Mouse (Mus musculus): Measurements from ENCODE around the gene Pfdn4. TPM values are rescaled to one million over a fixed set of nuclear protein-coding genes. Genes with fewer than 3 reads are reported as not detected.

The Pfdn4 gene
- polyA plus RNA-seq, 1 experiment: 111 TPM

DNA sequence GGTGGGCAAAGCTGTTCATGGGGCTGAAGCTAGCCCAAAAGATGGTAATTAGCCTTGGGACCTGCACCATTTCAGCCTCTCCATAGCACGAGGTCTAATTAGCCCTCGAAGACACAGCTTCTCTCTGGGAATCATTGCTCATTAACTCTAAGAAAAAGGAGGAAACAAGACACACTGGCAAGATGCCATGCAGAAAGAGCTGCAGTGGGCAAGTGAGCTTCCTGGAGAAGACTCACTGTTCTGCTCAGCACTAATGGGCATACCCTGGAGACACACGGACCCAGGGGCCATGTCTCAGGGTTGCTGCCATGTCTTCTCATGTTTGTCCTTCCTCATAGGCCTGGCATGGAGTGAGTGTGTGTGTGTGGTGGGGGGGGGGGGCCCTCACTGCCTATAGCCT is 47.9 kb downstream of the Pfdn4 start:
- H3K4me1 ChIP-seq (ENCODE audit: control insufficient read depth, insufficient read depth, low read length): peaks cover 3% of the 10 kb centered on the region; the same call in 1 of the 2 replicates
- TF ChIP-seq POLR2A (IDR thresholded peaks at IDR 0.05; ENCODE audit: low read depth, low read length) (no peak), CTCF (IDR thresholded peaks at IDR 0.05; ENCODE audit: borderline replicate concordance, insufficient read depth, low read length) (no peak)
- no peak overlapping the region for H3K27ac ChIP-seq (ENCODE audit: insufficient read depth, low read length)
- H3K4me3 ChIP-seq (ENCODE audit: insufficient read depth, low read length): no peak overlapping the region

GRCm38 (mm10) chr2:170544950-170545349 is 48.7 kb downstream of the Pfdn4 start:
- H3K4me1 ChIP-seq (ENCODE audit: control insufficient read depth, insufficient read depth, low read length): peaks cover 3% of the 10 kb centered on the region; the same call in 1 of the 2 replicates
- H3K4me3 ChIP-seq (ENCODE audit: insufficient read depth, low read length): no peak overlapping the region
- TF ChIP-seq CTCF (IDR thresholded peaks at IDR 0.05; ENCODE audit: borderline replicate concordance, insufficient read depth, low read length) (no peak), POLR2A (IDR thresholded peaks at IDR 0.05; ENCODE audit: low read depth, low read length) (no peak)

GRCm38 (mm10) chr2:170545745-170546144 is 49.5 kb downstream of the Pfdn4 start:
- Histone ChIP-seq H3K4me1 (ENCODE audit: control insufficient read depth, insufficient read depth, low read length) (peaks cover 2% of the 10 kb centered on the region; the same call in 1 of the 2 replicates), H3K4me3 (ENCODE audit: insufficient read depth, low read length) (no peak overlapping the region), H3K27ac (ENCODE audit: insufficient read depth, low read length) (no peak overlapping the region)
- TF ChIP-seq POLR2A (IDR thresholded peaks at IDR 0.05; ENCODE audit: low read depth, low read length) (no peak), CTCF (IDR thresholded peaks at IDR 0.05; ENCODE audit: borderline replicate concordance, insufficient read depth, low read length) (no peak)

More at GRCm38 (mm10) chr2:170544950-170545349, 48.7 kb downstream of the Pfdn4 start:
- no peak overlapping the region for H3K27ac ChIP-seq (ENCODE audit: insufficient read depth, low read length)

GRCm38 (mm10) chr2:170547526-170547925 is 51.3 kb downstream of the Pfdn4 start:
- H3K4me3 ChIP-seq (ENCODE audit: insufficient read depth, low read length): no peak overlapping the region
- H3K27ac ChIP-seq (ENCODE audit: insufficient read depth, low read length): no peak overlapping the region
- no peaks in the 10 kb centered on the region for H3K4me1 ChIP-seq (ENCODE audit: control insufficient read depth, insufficient read depth, low read length)
- TF ChIP-seq CTCF (IDR thresholded peaks at IDR 0.05; ENCODE audit: borderline replicate concordance, insufficient read depth, low read length) (no peak), POLR2A (IDR thresholded peaks at IDR 0.05; ENCODE audit: low read depth, low read length) (no peak)

GRCm38 (mm10) chr2:170548046-170548445 is 51.8 kb downstream of the Pfdn4 start:
- H3K4me3 ChIP-seq (ENCODE audit: insufficient read depth, low read length): no peak overlapping the region
- TF ChIP-seq CTCF (IDR thresholded peaks at IDR 0.05; ENCODE audit: borderline replicate concordance, insufficient read depth, low read length) (no peak), POLR2A (IDR thresholded peaks at IDR 0.05; ENCODE audit: low read depth, low read length) (no peak)
- no peak overlapping the region for H3K27ac ChIP-seq (ENCODE audit: insufficient read depth, low read length)
- no peaks in the 10 kb centered on the region for H3K4me1 ChIP-seq (ENCODE audit: control insufficient read depth, insufficient read depth, low read length)

GRCm38 (mm10) chr2:170549146-170549545 is 52.9 kb downstream of the Pfdn4 start:
- Histone ChIP-seq H3K27ac (ENCODE audit: insufficient read depth, low read length) (no peak overlapping the region), H3K4me3 (ENCODE audit: insufficient read depth, low read length) (no peak overlapping the region), H3K4me1 (ENCODE audit: control insufficient read depth, insufficient read depth, low read length) (no peaks in the 10 kb centered on the region)
- TF ChIP-seq POLR2A (IDR thresholded peaks at IDR 0.05; ENCODE audit: low read depth, low read length) (no peak), CTCF (IDR thresholded peaks at IDR 0.05; ENCODE audit: borderline replicate concordance, insufficient read depth, low read length) (no peak)

- TF ChIP-seq POLR2A (IDR thresholded peaks at IDR 0.05; ENCODE audit: low read depth, low read length): no peak
- no peak for TF ChIP-seq CTCF (IDR thresholded peaks at IDR 0.05; ENCODE audit: borderline replicate concordance, insufficient read depth, low read length)
- H3K27ac ChIP-seq (ENCODE audit: insufficient read depth, low read length): no peak overlapping the region
- H3K4me1 ChIP-seq (ENCODE audit: control insufficient read depth, insufficient read depth, low read length): no peaks in the 10 kb centered on the region
- H3K4me3 ChIP-seq (ENCODE audit: insufficient read depth, low read length): no peak overlapping the region
Measured at GRCm38 (mm10) chr2:170550240-170550639, 54.0 kb downstream of the Pfdn4 start.

DNA sequence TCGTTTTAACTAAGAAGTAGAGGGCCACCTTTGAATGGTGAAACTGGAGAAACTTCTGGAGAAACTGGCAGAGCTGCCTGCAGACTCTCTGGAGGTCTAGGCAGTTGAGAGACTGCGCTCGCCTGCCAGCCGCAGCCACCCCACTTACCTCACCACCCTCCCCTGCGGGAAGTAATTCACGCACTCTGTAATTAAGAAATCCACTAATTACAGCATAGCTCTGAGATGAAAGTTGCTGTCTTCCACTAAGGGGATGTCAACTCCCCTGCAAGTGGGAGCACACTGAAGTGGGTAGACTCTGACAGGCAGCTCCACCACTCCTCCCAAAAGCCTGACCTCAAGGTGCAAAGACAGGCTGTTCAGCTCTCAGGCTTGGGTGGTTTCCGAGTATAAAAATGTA is 55.9 kb downstream of the Pfdn4 start:
- Histone ChIP-seq H3K4me3 (ENCODE audit: insufficient read depth, low read length) (no peak overlapping the region), H3K4me1 (ENCODE audit: control insufficient read depth, insufficient read depth, low read length) (no peaks in the 10 kb centered on the region), H3K27ac (ENCODE audit: insufficient read depth, low read length) (no peak overlapping the region)
- TF ChIP-seq CTCF (IDR thresholded peaks at IDR 0.05; ENCODE audit: borderline replicate concordance, insufficient read depth, low read length) (no peak), POLR2A (IDR thresholded peaks at IDR 0.05; ENCODE audit: low read depth, low read length) (no peak)

DNA sequence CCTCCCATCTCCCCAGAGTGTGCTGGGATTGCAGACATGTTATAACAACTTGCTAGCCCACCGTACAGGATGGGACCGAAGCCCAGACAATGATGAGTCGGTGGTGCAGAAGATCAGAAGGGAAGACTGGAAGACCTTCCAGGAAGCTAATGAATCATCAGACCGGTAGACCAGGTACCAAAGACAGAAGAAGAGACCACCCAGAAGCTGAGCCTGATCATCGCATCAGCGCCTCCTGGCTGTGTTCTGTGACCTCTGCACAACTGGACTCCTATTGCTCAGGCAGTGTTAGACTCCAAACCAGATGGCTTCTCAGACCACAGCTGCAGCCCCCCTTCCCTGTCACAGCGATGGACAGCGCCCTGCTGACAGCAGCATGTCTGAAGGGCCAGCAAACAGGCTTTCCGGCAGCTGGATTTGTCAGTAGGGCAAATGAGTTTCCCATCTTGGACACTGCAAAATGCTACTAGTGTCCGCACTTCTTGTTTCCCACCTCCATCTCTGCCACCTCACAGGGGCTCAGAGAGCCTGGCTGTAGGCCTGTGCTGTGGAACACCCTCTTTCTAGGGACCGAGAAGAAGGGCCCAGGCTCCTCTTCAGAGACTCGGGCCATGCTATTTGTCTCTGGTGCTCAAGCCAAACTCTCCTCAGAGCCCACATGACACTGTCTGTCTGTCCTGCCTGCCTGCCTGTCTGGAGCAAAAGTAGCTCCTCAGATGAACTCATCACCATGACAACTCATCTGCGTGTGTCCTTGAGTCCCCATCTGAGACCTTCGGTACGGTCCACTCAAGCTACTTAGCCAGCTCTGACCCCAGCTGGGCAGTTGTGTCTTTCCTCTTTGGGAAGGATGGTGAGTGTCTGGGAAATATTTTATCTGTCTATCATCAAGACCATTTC is 68.0 kb downstream of the Pfdn4 start:
- H3K4me1 ChIP-seq (ENCODE audit: control insufficient read depth, insufficient read depth, low read length): no peaks in the 10 kb centered on the region
- no peak overlapping the region for H3K4me3 ChIP-seq (ENCODE audit: insufficient read depth, low read length)
- no peak overlapping the region for H3K27ac ChIP-seq (ENCODE audit: insufficient read depth, low read length)
- TF ChIP-seq CTCF (IDR thresholded peaks at IDR 0.05; ENCODE audit: borderline replicate concordance, insufficient read depth, low read length): no peak
- TF ChIP-seq POLR2A (IDR thresholded peaks at IDR 0.05; ENCODE audit: low read depth, low read length): no peak

DNA sequence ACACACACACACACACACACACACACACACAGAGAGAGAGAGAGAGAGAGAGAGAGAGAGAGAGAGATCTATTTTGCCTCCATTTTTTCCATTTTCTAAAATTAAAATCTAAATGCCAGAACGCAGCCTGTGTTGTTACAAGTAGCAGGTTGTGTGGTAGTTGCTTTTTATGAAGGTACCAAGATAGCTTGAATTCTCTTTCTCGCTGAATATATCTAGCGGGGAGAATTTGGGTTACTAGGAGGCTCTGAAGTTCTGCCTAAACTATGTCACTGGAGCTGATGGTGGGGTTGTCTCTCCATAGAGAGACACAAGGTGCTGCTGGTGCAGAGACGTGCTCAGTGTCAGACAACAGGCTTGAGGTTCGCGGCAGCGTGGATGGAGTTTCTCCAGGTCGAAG is 68.8 kb downstream of the Pfdn4 start:
- Histone ChIP-seq H3K4me3 (ENCODE audit: insufficient read depth, low read length) (no peak overlapping the region), H3K27ac (ENCODE audit: insufficient read depth, low read length) (no peak overlapping the region), H3K4me1 (ENCODE audit: control insufficient read depth, insufficient read depth, low read length) (no peaks in the 10 kb centered on the region)
- no peak for TF ChIP-seq POLR2A (IDR thresholded peaks at IDR 0.05; ENCODE audit: low read depth, low read length)
- TF ChIP-seq CTCF (IDR thresholded peaks at IDR 0.05; ENCODE audit: borderline replicate concordance, insufficient read depth, low read length): no peak

Other genes starting within 250 kb of the Pfdn4 start
- not detected in 2 replicates for gene Bcas1, start 68.6 kb upstream of the Pfdn4 start, polyA plus RNA-seq (2011; ENCODE audit: insufficient read length, low read depth, missing spikeins)
- not detected in 2 replicates for gene Cyp24a1, start 717 bp downstream of the Pfdn4 start, polyA plus RNA-seq (2011; ENCODE audit: insufficient read length, low read depth, missing spikeins)
- not detected in 2 replicates for gene 4930470P17Rik, start 105.6 kb downstream of the Pfdn4 start, polyA plus RNA-seq (2011; ENCODE audit: insufficient read length, low read depth, missing spikeins)
- 10.7 and 12.0 TPM in 2 replicates for gene Dok5, start 235.4 kb downstream of the Pfdn4 start, polyA plus RNA-seq (2011; ENCODE audit: insufficient read length, low read depth, missing spikeins)

All from embryonic fibroblast, embryonic 13.5 days (primary cell).